Mouse (Mus musculus) thymus, adult 2 months (tissue): ENCODE measurements around the gene Patj. TPM values are rescaled to one million over a fixed set of nuclear protein-coding genes. Genes with fewer than 3 reads are reported as not detected.

Experiments
- DNase-seq: peaks from one replicate; pipeline ENCODE4 v3.0.0; 2021
- H3K27ac ChIP-seq: fragments of 200-500 bp; 2 replicates; pipeline ENCODE4 v1.5.1; 2012; ENCODE audit warnings: low read length, control low read depth; ENCODE audit not compliant: control insufficient read depth, insufficient read depth
- H3K27me3 ChIP-seq: fragments of 200-500 bp; 2 replicates; pipeline ENCODE4 v1.6.1; 2012; ENCODE audit warnings: mild to moderate bottlenecking, low read length, moderate library complexity, mixed read lengths; ENCODE audit not compliant: control insufficient read depth, insufficient read depth
- H3K36me3 ChIP-seq: fragments of 200-500 bp; 2 replicates; pipeline ENCODE4 v1.6.1; 2012; ENCODE audit warnings: mild to moderate bottlenecking, low read length, moderate library complexity; ENCODE audit not compliant: control insufficient read depth, insufficient read depth
- H3K4me1 ChIP-seq: fragments of 200-500 bp; replicated peaks from 2 replicates; pipeline ENCODE4 v1.6.1; 2012; ENCODE audit warnings: low read length; ENCODE audit not compliant: control insufficient read depth, insufficient read depth
- H3K4me3 ChIP-seq: fragments of 200-500 bp; 2 replicates; pipeline ENCODE4 v1.5.1; 2012; ENCODE audit warnings: mild to moderate bottlenecking, low read length, control low read depth, moderate library complexity; ENCODE audit not compliant: control insufficient read depth, insufficient read depth
- CTCF ChIP-seq: fragments of 200-500 bp; IDR thresholded peaks from 2 replicates; pipeline ENCODE4 v1.5.1; 2012; ENCODE audit warnings: mild to moderate bottlenecking, control low read depth, low read length, moderate library complexity, borderline replicate concordance; ENCODE audit not compliant: control insufficient read depth, poor library complexity, insufficient read depth; ENCODE audit errors: extremely low read depth
- POLR2A ChIP-seq: fragments of 200-500 bp; IDR thresholded peaks from 2 replicates; pipeline ENCODE4 v1.6.1; 2012; ENCODE audit warnings: mild to moderate bottlenecking, low read length, control low read depth, moderate library complexity; ENCODE audit not compliant: control insufficient read depth, poor library complexity, insufficient read depth; ENCODE audit errors: extremely low read depth
- whole genome bisulfite sequencing: fragments of 180-500 bp; shearing (Covaris S2); methylation state at CpG from one replicate; pipeline ENCODE4 v1.1.7; 2018; 5-methylcytosine and 5-hydroxymethylcytosine counted together
- polyA plus RNA-seq: library from polyadenylated mRNA; depleted of rRNA; stranded (reverse); fragments of >200 nt; gene quantifications from 2 replicates; pipeline ENCODE4 v1.2.3, GENCODE M21; 2012

Gene Patj
- polyA plus RNA-seq, 1 experiment: 35.0 TPM

- Histone ChIP-seq H3K36me3 (no peaks in the 10 kb centered on the region), H3K27me3 (no peaks in the 10 kb centered on the region), H3K27ac (no peak overlapping the region), H3K4me3 (no peak overlapping the region), H3K4me1 (no peaks in the 10 kb centered on the region)
- no peak for TF ChIP-seq CTCF
- TF ChIP-seq POLR2A: no peak
- DNase-seq: no peak
- WGBS: 88% methylated on average over 3 of the region's 3 CpGs
Observed at GRCm38 (mm10) chr4:98743209-98743905, 347.8 kb downstream of the Patj start.

DNA sequence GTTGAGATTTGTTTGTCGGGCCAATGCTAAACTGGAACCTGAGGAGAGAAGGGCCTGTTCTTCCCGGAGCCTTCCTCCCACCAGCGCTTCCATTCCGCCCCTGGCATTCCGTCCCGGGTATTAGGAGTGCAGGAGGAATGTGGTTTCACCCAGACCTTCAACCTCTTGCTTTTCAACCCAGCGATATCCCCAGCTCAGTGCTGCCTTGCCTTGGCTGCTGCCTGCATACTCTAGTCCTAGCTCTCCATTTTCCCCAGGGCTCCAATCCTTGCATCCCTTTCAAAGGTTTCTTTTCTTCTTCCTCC, 348.3 kb downstream of the Patj start:
- Histone ChIP-seq H3K4me3 (no peak overlapping the region), H3K4me1 (no peaks in the 10 kb centered on the region), H3K27ac (no peak overlapping the region), H3K27me3 (no peaks in the 10 kb centered on the region), H3K36me3 (no peaks in the 10 kb centered on the region)
- DNase-seq: no peak
- TF ChIP-seq POLR2A (no peak), CTCF (no peak)
- 52% methylated on average over 7 of the region's 7 CpGs for WGBS

DNA sequence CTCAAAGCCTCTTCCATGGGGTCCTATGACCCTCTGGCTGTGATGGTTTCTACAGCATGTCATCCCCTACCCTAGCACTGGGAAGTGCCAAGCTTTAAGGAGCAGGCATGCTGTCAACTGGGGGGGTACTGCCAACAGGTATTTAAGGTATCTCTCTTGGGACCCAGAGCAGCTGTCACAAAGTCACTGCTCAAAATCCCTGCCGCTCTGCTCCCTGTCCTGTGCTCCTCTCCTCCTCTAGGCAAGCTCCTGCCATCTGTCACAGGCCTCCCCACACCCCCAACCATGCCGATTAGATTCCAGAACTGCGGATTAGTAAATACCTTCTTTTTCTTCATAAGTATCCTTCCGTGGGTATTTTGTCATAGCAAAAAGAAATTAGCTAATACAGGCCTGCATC, 358.9 kb downstream of the Patj start:
- WGBS: 90% methylated on average over 4 of the region's 4 CpGs

GRCm38 (mm10) chr4:98756141-98756540, 360.6 kb downstream of the Patj start:
- H3K4me3 ChIP-seq: no peak overlapping the region
- no peaks in the 10 kb centered on the region for H3K27me3 ChIP-seq
- TF ChIP-seq POLR2A (no peak), CTCF (no peak)
- no peaks in the 10 kb centered on the region for H3K4me1 ChIP-seq
- no peak for DNase-seq
- 89% methylated on average over 11 of the region's 11 CpGs for WGBS
- H3K27ac ChIP-seq: no peak overlapping the region
- H3K36me3 ChIP-seq: no peaks in the 10 kb centered on the region

More for the DNA sequence above, 358.9 kb downstream of the Patj start:
- Histone ChIP-seq H3K27me3 (no peaks in the 10 kb centered on the region), H3K36me3 (no peaks in the 10 kb centered on the region), H3K4me3 (no peak overlapping the region), H3K4me1 (no peaks in the 10 kb centered on the region), H3K27ac (no peak overlapping the region)
- DNase-seq: no peak
- TF ChIP-seq CTCF (no peak), POLR2A (no peak)

- TF ChIP-seq CTCF (no peak), POLR2A (no peak)
- H3K27ac ChIP-seq: no peak overlapping the region
- no peaks in the 10 kb centered on the region for H3K4me1 ChIP-seq
- WGBS: 86% methylated on average over 4 of the region's 4 CpGs
- H3K27me3 ChIP-seq: no peaks in the 10 kb centered on the region
- H3K4me3 ChIP-seq: no peak overlapping the region
- no peak for DNase-seq
- H3K36me3 ChIP-seq: no peaks in the 10 kb centered on the region
Observed at GRCm38 (mm10) chr4:98758012-98758821, 362.6 kb downstream of the Patj start.

DNA sequence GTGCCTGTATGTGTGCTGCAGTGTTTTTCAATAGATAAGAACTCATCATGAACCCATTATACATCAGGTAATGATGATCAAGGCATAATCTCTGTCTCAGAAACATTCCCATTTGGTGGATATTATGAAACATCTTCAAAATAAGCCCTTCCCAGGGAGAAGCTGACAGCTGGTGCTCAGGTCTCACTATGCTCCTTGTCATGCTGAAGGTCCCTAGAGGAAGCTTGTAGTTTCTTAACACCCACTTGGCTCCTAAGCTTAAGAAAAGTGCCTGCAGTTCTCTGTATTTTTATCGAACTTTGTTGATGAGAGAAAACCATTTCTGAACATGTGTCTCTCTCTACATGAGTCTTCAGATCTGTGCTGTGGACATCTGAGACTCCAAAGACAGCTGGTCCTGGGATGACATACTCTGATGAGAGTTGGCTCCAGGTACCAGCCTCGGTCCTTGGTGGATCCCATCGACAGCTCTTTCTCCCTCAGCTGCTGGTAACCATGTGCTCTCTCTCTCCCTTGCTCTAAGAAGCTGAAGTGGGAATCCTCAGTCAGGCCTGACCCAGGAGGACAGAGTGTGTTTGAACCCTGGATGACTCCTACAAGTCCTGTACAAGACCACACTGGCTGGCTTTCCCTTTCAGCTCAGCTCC, 363.4 kb downstream of the Patj start:
- DNase-seq: no peak
- Histone ChIP-seq H3K4me1 (no peaks in the 10 kb centered on the region), H3K27ac (no peak overlapping the region), H3K36me3 (no peaks in the 10 kb centered on the region), H3K4me3 (no peak overlapping the region), H3K27me3 (no peaks in the 10 kb centered on the region)
- no peak for TF ChIP-seq POLR2A
- TF ChIP-seq CTCF: no peak
- 92% methylated on average over 3 of the region's 3 CpGs for WGBS
